Mouse (Mus musculus) testis, adult 2 months (tissue): ENCODE results near the gene Man2a2. TPM values are rescaled to one million over a fixed set of nuclear protein-coding genes. Genes with fewer than 3 reads are reported as not detected.

Experiments used
- H3K27ac ChIP-seq: fragments of 200-500 bp; 2 replicates; pipeline ENCODE4 v1.5.1; 2012; ENCODE audit warnings: low read depth, low read length; ENCODE audit not compliant: control insufficient read depth, insufficient read depth
- H3K27me3 ChIP-seq: fragments of 200-500 bp; 2 replicates; pipeline ENCODE4 v1.6.1; 2012; ENCODE audit warnings: mild to moderate bottlenecking, low read length, moderate library complexity; ENCODE audit not compliant: control insufficient read depth, insufficient read depth
- H3K36me3 ChIP-seq: fragments of 200-500 bp; 2 replicates; pipeline ENCODE4 v1.6.1; 2012; ENCODE audit warnings: mild to moderate bottlenecking, low read length; ENCODE audit not compliant: control insufficient read depth, insufficient read depth
- H3K4me1 ChIP-seq: fragments of 200-500 bp; 2 replicates; pipeline ENCODE4 v1.6.1; 2012; ENCODE audit warnings: low read length; ENCODE audit not compliant: control insufficient read depth, insufficient read depth
- H3K4me3 ChIP-seq: fragments of 200-500 bp; 2 replicates; pipeline ENCODE4 v1.5.1; 2012; ENCODE audit warnings: low read depth, mild to moderate bottlenecking, low read length, moderate library complexity, mixed read lengths; ENCODE audit not compliant: control insufficient read depth
- CTCF ChIP-seq: fragments of 200-500 bp; IDR thresholded peaks from 2 replicates; pipeline ENCODE4 v1.5.1; 2012; ENCODE audit warnings: low read depth, mild to moderate bottlenecking, inconsistent platforms, low read length, moderate library complexity; ENCODE audit not compliant: control insufficient read depth, insufficient read depth, insufficient replicate concordance
- POLR2A ChIP-seq: fragments of 200-500 bp; IDR thresholded peaks from 2 replicates; pipeline ENCODE4 v1.6.1; 2012; ENCODE audit warnings: low read depth, mild to moderate bottlenecking, inconsistent platforms, low read length, moderate library complexity; ENCODE audit not compliant: control insufficient read depth
- polyA plus RNA-seq: library from polyadenylated mRNA; depleted of rRNA; stranded (reverse); fragments of >200 nt; gene quantifications from 2 replicates; pipeline ENCODE4 v1.2.3, GENCODE M21; 2012

The Man2a2 gene
- polyA plus RNA-seq, 1 experiment, result 71.5 TPM

GRCm38 (mm10) chr7:80413512-80414302, 42.5 kb upstream of the Man2a2 start:
- TF ChIP-seq POLR2A (no peak), CTCF (no peak)
- Histone ChIP-seq H3K36me3 (no peaks in the 10 kb centered on the region), H3K27ac (no peak overlapping the region), H3K4me3 (no peak overlapping the region), H3K4me1 (peaks cover 3% of the 10 kb centered on the region; the same call in 1 of the 2 replicates), H3K27me3 (no peaks in the 10 kb centered on the region)

- Histone ChIP-seq H3K4me1 (peaks cover 3% of the 10 kb centered on the region; the same call in 1 of the 2 replicates), H3K27ac (no peak overlapping the region), H3K36me3 (no peaks in the 10 kb centered on the region), H3K4me3 (no peak overlapping the region), H3K27me3 (no peaks in the 10 kb centered on the region)
- no peak for TF ChIP-seq POLR2A
- TF ChIP-seq CTCF, result no peak
Measured at GRCm38 (mm10) chr7:80412781-80413180, 41.6 kb upstream of the Man2a2 start.

- Histone ChIP-seq H3K27ac (no peak overlapping the region), H3K36me3 (no peaks in the 10 kb centered on the region), H3K27me3 (no peaks in the 10 kb centered on the region), H3K4me3 (no peak overlapping the region), H3K4me1 (peaks cover 3% of the 10 kb centered on the region; the same call in 1 of the 2 replicates)
- TF ChIP-seq POLR2A (no peak), CTCF (no peak)
Measured at GRCm38 (mm10) chr7:80412279-80412678, 41.1 kb upstream of the Man2a2 start.

GRCm38 (mm10) chr7:80410380-80410779, 39.2 kb upstream of the Man2a2 start:
- Histone ChIP-seq H3K27ac (no peak overlapping the region), H3K4me3 (no peak overlapping the region), H3K36me3 (no peaks in the 10 kb centered on the region), H3K27me3 (no peaks in the 10 kb centered on the region), H3K4me1 (peaks cover 3% of the 10 kb centered on the region; the same call in 1 of the 2 replicates)
- TF ChIP-seq POLR2A, result no peak
- no peak for TF ChIP-seq CTCF

- Histone ChIP-seq H3K4me1 (peaks cover 4% of the 10 kb centered on the region; the same call in 1 of the 2 replicates), H3K4me3 (no peak overlapping the region), H3K36me3 (no peaks in the 10 kb centered on the region), H3K27ac (no peak overlapping the region), H3K27me3 (no peaks in the 10 kb centered on the region)
- TF ChIP-seq CTCF (no peak), POLR2A (no peak)
Measured at GRCm38 (mm10) chr7:80407712-80408111, 36.5 kb upstream of the Man2a2 start.

DNA sequence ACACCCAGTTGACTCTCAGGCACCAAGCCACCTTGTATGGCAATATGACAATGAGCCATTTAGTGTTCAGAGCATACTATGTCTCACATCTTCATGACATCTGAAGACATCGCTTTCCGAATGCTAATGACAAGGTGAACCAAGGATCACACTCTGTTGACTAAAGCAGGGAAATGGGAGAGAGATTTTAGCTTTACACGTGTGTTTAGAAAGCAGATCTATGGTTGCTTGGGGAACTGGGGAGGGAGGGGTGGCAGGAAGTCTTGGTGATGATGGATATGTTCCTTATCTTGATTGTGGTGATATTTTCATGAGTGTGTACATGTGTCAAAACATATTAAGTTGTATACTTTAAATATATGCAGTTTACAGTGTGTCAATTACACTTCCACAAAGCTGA, 35.0 kb upstream of the Man2a2 start:
- H3K27me3 ChIP-seq, result no peaks in the 10 kb centered on the region
- H3K27ac ChIP-seq, result no peak overlapping the region
- peaks cover 4% of the 10 kb centered on the region for H3K4me1 ChIP-seq
- TF ChIP-seq POLR2A (no peak), CTCF (no peak)
- H3K4me3 ChIP-seq, result no peak overlapping the region
- no peaks in the 10 kb centered on the region for H3K36me3 ChIP-seq

DNA sequence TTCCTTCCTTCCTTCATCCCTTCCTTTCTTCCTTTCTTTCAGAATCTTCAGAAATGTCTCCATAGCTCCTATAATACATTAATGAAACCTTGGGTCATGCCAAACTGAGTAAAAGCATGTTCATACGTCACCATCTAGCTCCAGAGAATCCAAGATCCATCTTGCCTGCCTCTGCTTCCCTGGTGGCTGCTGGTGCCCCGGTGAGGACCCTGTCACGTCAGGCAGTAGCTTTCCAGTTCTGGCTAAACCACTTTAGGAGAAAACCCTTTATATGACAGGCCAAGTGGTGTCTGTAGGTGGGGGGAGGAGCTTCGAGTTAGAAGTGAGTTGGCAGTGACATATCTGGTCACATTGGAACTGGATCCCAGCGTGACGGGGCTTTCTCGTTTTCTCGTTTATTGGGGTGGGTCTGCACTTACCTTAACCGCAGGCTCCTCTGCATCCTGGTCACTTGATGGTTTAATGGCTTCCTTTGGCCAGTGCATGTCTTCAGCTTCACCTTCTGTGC, 34.1 kb upstream of the Man2a2 start, which contains the start of gene Furin:
TSS of gene Furin (minus strand) at position 249 of the 508 bp plus-strand sequence.
- no peak within 1 kb of the TSS for H3K27ac ChIP-seq
- H3K36me3 ChIP-seq, result no peaks in the 10 kb centered on the region
- no peaks in the 10 kb centered on the region for H3K27me3 ChIP-seq
- H3K4me3 ChIP-seq, result no peak within 1 kb of the TSS
- TF ChIP-seq CTCF, result no peak
- no peak for TF ChIP-seq POLR2A
- H3K4me1 ChIP-seq, result peaks cover 7% of the 10 kb centered on the region
